Mouse (Mus musculus): ENCODE measurements around the gene Sult1a1.
"Not testable (repeated sequence)": the region's sequence is repeated elsewhere in the genome, so short reads cannot be mapped to it uniquely, and the experiment has no call there.

Gene Sult1a1

GRCm38 (mm10) chr7:126659771-126660170 is 16.5 kb downstream of the Sult1a1 start:
- DNase-seq (ENCODE audit: low spot score) = no peak

GRCm38 (mm10) chr7:126657522-126657921 is 18.7 kb downstream of the Sult1a1 start:
- DNase-seq (ENCODE audit: low spot score) = no peak

GRCm38 (mm10) chr7:126655695-126656094 is 20.5 kb downstream of the Sult1a1 start:
- DNase-seq (ENCODE audit: low spot score) = no peak

- DNase-seq (ENCODE audit: low spot score) = no peak
Measured at GRCm38 (mm10) chr7:126653991-126654390, 22.2 kb downstream of the Sult1a1 start.

- no peak for DNase-seq (ENCODE audit: low spot score)
Measured at GRCm38 (mm10) chr7:126650852-126651251, 25.4 kb downstream of the Sult1a1 start.

- DNase-seq (ENCODE audit: low spot score) = peak; percentile 92
Measured at GRCm38 (mm10) chr7:126649231-126650051, 26.8 kb downstream of the Sult1a1 start, which contains the start of gene Sgf29. Sgf29 (plus strand) TSS chr7:126649309.

GRCm38 (mm10) chr7:126648486-126648885 is 27.7 kb downstream of the Sult1a1 start:
- DNase-seq (ENCODE audit: low spot score) = no peak

- no peak for DNase-seq (ENCODE audit: low spot score)
Measured at GRCm38 (mm10) chr7:126645708-126646107, 30.5 kb downstream of the Sult1a1 start.

- no peak for DNase-seq (ENCODE audit: low spot score)
Measured at GRCm38 (mm10) chr7:126644914-126645313, 31.3 kb downstream of the Sult1a1 start.

- no peak for DNase-seq (ENCODE audit: low spot score)
Measured at GRCm38 (mm10) chr7:126644345-126644744, 31.9 kb downstream of the Sult1a1 start.

GRCm38 (mm10) chr7:126643244-126643617 is 33.0 kb downstream of the Sult1a1 start:
- DNase-seq (ENCODE audit: low spot score) = not testable (repeated sequence)

- no peak for DNase-seq (ENCODE audit: low spot score)
Measured at GRCm38 (mm10) chr7:126642545-126643243, 33.5 kb downstream of the Sult1a1 start.

- no peak for DNase-seq (ENCODE audit: low spot score)
Measured at GRCm38 (mm10) chr7:126636733-126637520, 39.3 kb downstream of the Sult1a1 start.

GRCm38 (mm10) chr7:126635375-126635774 is 40.9 kb downstream of the Sult1a1 start:
- no peak for DNase-seq (ENCODE audit: low spot score)

- no peak for DNase-seq (ENCODE audit: low spot score)
Measured at GRCm38 (mm10) chr7:126632478-126632877, 43.8 kb downstream of the Sult1a1 start.

GRCm38 (mm10) chr7:126630824-126631518 is 45.3 kb downstream of the Sult1a1 start, which contains the start of gene Nupr1:
Nupr1 (minus strand) TSS chr7:126630861.
- DNase-seq (ENCODE audit: low spot score) = no peak

- DNase-seq (ENCODE audit: low spot score) = no peak
Measured at GRCm38 (mm10) chr7:126629915-126630314, 46.3 kb downstream of the Sult1a1 start.

- DNase-seq (ENCODE audit: low spot score) = no peak
Measured at GRCm38 (mm10) chr7:126628111-126628510, 48.1 kb downstream of the Sult1a1 start.

GRCm38 (mm10) chr7:126625807-126626600 is 50.2 kb downstream of the Sult1a1 start:
- no peak for DNase-seq (ENCODE audit: low spot score)

GRCm38 (mm10) chr7:126625369-126625768 is 50.9 kb downstream of the Sult1a1 start:
- peak; percentile 72 for DNase-seq (ENCODE audit: low spot score)

- DNase-seq (ENCODE audit: low spot score) = no peak
Measured at GRCm38 (mm10) chr7:126624774-126625173, 51.5 kb downstream of the Sult1a1 start.
